Mouse (Mus musculus) limb, embryonic 14.5 days (tissue): ENCODE results near the gene Ddx5. TPM values are rescaled to one million over a fixed set of nuclear protein-coding genes. Genes with fewer than 3 reads are reported as not detected.

Experiments
- ATAC-seq: fragments of 200-750 bp; cut with Nextera tagmentation; 2 replicates; pipeline ENCODE4 v1.8.0; 2017; ENCODE audit warnings: low read depth, moderate number of reproducible peaks, moderate TSS enrichment; ENCODE audit not compliant: low FRiP score
- DNase-seq: peaks from one replicate; pipeline ENCODE4 v3.0.0-alpha.2; 2015; ENCODE audit warnings: low spot score
- H3K27ac ChIP-seq: fragments of 300-500 bp; sonication (generic); replicated peaks from 2 replicates; pipeline ENCODE4 v1.5.1; 2014; ENCODE audit warnings: low read depth, mild to moderate bottlenecking, low read length, moderate library complexity, mixed read lengths
- H3K27me3 ChIP-seq: fragments of 300-500 bp; sonication (generic); 2 replicates; pipeline ENCODE4 v1.6.1; 2014; ENCODE audit warnings: low read length, mixed read lengths; ENCODE audit not compliant: control insufficient read depth, insufficient read depth
- H3K36me3 ChIP-seq: fragments of 300-500 bp; sonication (generic); 2 replicates; pipeline ENCODE4 v1.6.1; 2014; ENCODE audit warnings: mild to moderate bottlenecking, low read length, moderate library complexity, mixed read lengths; ENCODE audit not compliant: control insufficient read depth, insufficient read depth
- H3K4me1 ChIP-seq: fragments of 300-500 bp; sonication (generic); 2 replicates; pipeline ENCODE4 v1.6.1; 2014; ENCODE audit warnings: antibody characterized with exemption, low read length, mixed read lengths; ENCODE audit not compliant: control insufficient read depth, insufficient read depth
- H3K4me2 ChIP-seq: fragments of 300-500 bp; sonication (generic); replicated peaks from 2 replicates; pipeline ENCODE4 v1.6.1; 2014; ENCODE audit warnings: low read depth, mild to moderate bottlenecking, low read length, moderate library complexity; ENCODE audit not compliant: severe bottlenecking
- H3K4me3 ChIP-seq: fragments of 300-500 bp; sonication (generic); replicated peaks from 2 replicates; pipeline ENCODE4 v1.5.1; 2014; ENCODE audit warnings: low read length
- H3K9ac ChIP-seq: fragments of 300-500 bp; sonication (generic); 2 replicates; pipeline ENCODE4 v1.6.1; 2014; ENCODE audit warnings: mild to moderate bottlenecking, low read depth, low read length, moderate library complexity; ENCODE audit not compliant: severe bottlenecking
- H3K9me3 ChIP-seq: fragments of 300-500 bp; sonication (generic); 2 replicates; pipeline ENCODE4 v1.6.1; 2016; ENCODE audit warnings: low read length; ENCODE audit not compliant: control insufficient read depth
- POLR2A ChIP-seq: fragments of 200-500 bp; IDR thresholded peaks from 2 replicates; pipeline ENCODE4 v1.8.0; 2012; ENCODE audit warnings: inconsistent platforms, mild to moderate bottlenecking, moderate library complexity, borderline replicate concordance; ENCODE audit not compliant: insufficient read depth, insufficient read length; ENCODE audit errors: extremely low read depth
- WGBS: fragments of 180-500 bp; shearing (Covaris S2); extraction: QIAGEN DNeasy Blood & Tissue Kit; methylation state at CpG from one replicate; pipeline ENCODE4 v1.1.7; 2014; 5-methylcytosine and 5-hydroxymethylcytosine counted together
- microRNA-seq: library from miRNA; unstranded; fragments of <30 nt; microRNA quantifications from one replicate; pipeline ENCODE4, GENCODE M21; 2016
- polyA plus RNA-seq, 2 experiments: library from polyadenylated mRNA; depleted of rRNA in 1 of 2; stranded (reverse) in 1 of 2; unstranded in 1 of 2; fragments of >200 nt; fragmentation: Nextera tagmentation in 1 of 2; extraction: Ambion mirVana in 1 of 2; gene quantifications; 2 replicates each; pipeline versions ENCODE4 v1.2.1 to v1.2.3; 2012 to 2014

Ddx5 gene
- polyA plus RNA-seq, 2 experiments: 351 to 503 TPM

DNA sequence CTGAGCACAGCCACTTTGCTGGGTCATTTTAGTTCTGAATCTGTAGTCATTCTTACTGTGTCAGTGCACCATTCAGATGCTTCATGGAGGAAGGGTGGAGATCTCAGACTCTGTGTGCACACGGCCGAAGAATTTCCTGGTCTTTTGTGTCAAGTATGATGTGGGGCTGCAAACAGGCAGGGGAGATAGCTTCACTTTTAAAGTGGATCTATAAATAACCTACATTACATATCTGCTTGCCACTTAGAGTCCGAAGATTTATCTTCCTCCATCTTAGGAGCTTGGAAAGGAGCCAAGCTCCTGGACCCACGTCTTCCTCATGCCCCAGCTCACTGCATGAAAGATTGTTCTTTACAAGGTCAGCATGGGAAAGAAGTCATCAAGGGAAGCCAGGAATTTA is 58.3 kb downstream of the Ddx5 start:
- no peak overlapping the region for H3K9ac ChIP-seq
- TF ChIP-seq POLR2A: no peak
- no peak for DNase-seq
- WGBS: 73% methylated on average over 4 of the region's 4 CpGs
- H3K27ac ChIP-seq: no peak overlapping the region
- H3K4me1 ChIP-seq: peaks cover 5% of the 10 kb centered on the region; the same call in 1 of the 2 replicates
- no peaks in the 10 kb centered on the region for H3K9me3 ChIP-seq
- ATAC-seq: no peak
- H3K27me3 ChIP-seq: no peaks in the 10 kb centered on the region
- no peak overlapping the region for H3K4me2 ChIP-seq
- no peak overlapping the region for H3K4me3 ChIP-seq
- H3K36me3 ChIP-seq: no peaks in the 10 kb centered on the region

Small RNAs within 50 kb of the gene (microRNA-seq; reads per million reads assigned to microRNA genes)
- gene Gm25994 (not detected), gene Mir3064 (4.8 reads per million, percentile 13 among the genes with 10 or more reads in this experiment)

Other genes with a start within 250 kb of the Ddx5 start
- gene Tex2, start 175.8 kb downstream of the Ddx5 start, polyA plus RNA-seq (2012; rRNA removed): 8.0 and 8.7 TPM in 2 replicates
- gene Tex2, start 175.8 kb downstream of the Ddx5 start, polyA plus RNA-seq (2014; fragmentation: Nextera tagmentation; extraction: Ambion mirVana): 10.1 and 10.8 TPM in 2 replicates
- 39.0 and 44.2 TPM in 2 replicates for gene Pecam1, start 38.6 kb downstream of the Ddx5 start, polyA plus RNA-seq (2012; rRNA removed)
- gene Pecam1, start 38.6 kb downstream of the Ddx5 start, polyA plus RNA-seq (2014; fragmentation: Nextera tagmentation; extraction: Ambion mirVana): 39.0 and 40.5 TPM in 2 replicates
- 0.86 and 1.9 TPM in 2 replicates for gene Milr1, start 38.0 kb downstream of the Ddx5 start, polyA plus RNA-seq (2012; rRNA removed)
- 2.1 and 3.1 TPM in 2 replicates for gene Milr1, start 38.0 kb downstream of the Ddx5 start, polyA plus RNA-seq (2014; fragmentation: Nextera tagmentation; extraction: Ambion mirVana)
- gene Polg2, start 9.6 kb downstream of the Ddx5 start, polyA plus RNA-seq (2012; rRNA removed): 13.6 and 13.7 TPM in 2 replicates
- 12.7 and 13.7 TPM in 2 replicates for gene Polg2, start 9.6 kb downstream of the Ddx5 start, polyA plus RNA-seq (2014; fragmentation: Nextera tagmentation; extraction: Ambion mirVana)
- 24.3 and 32.6 TPM in 2 replicates for gene Cep95, start 67 bp upstream of the Ddx5 start, polyA plus RNA-seq (2012; rRNA removed)
- 16.1 and 20.6 TPM in 2 replicates for gene Cep95, start 67 bp upstream of the Ddx5 start, polyA plus RNA-seq (2014; fragmentation: Nextera tagmentation; extraction: Ambion mirVana)
- gene Smurf2, start 131.5 kb upstream of the Ddx5 start, polyA plus RNA-seq (2012; rRNA removed): 22.1 and 24.0 TPM in 2 replicates
- 21.2 and 22.4 TPM in 2 replicates for gene Smurf2, start 131.5 kb upstream of the Ddx5 start, polyA plus RNA-seq (2014; fragmentation: Nextera tagmentation; extraction: Ambion mirVana)
- gene Kpna2, start 210.4 kb upstream of the Ddx5 start, polyA plus RNA-seq (2012; rRNA removed): 194 and 224 TPM in 2 replicates
- gene Kpna2, start 210.4 kb upstream of the Ddx5 start, polyA plus RNA-seq (2014; fragmentation: Nextera tagmentation; extraction: Ambion mirVana): 291 and 311 TPM in 2 replicates
- 2.2 and 2.3 TPM in 2 replicates for gene 1810010H24Rik, start 236.5 kb upstream of the Ddx5 start, polyA plus RNA-seq (2012; rRNA removed)
- 2.6 and 3.1 TPM in 2 replicates for gene 1810010H24Rik, start 236.5 kb upstream of the Ddx5 start, polyA plus RNA-seq (2014; fragmentation: Nextera tagmentation; extraction: Ambion mirVana)